ENCODE assay signal across 10 mouse cellular contexts in genomic region chr6:29659964-29660363, GRCm38 (mm10).
"Had no signal": no experiment of that assay in that cellular context is flagged by ENCODE, and none has a peak within 500 bp of the region (broad histone marks: within the 10 kb centered on the region; RNA-seq: fewer than 3 reads in every experiment).

No protein-coding gene starts in this region.

- H3K27me3 ChIP-seq: limb, embryonic 12.5 days; lung, embryonic 15.5 days; midbrain, embryonic 12.5 days; neural tube, embryonic 13.5 days had no signal

- H3K4me1 ChIP-seq: limb, embryonic 12.5 days; lung, embryonic 15.5 days; midbrain, embryonic 12.5 days; neural tube, embryonic 13.5 days had no signal

- ATAC-seq: midbrain, embryonic 16.5 days had no signal

- H3K9ac ChIP-seq: limb, embryonic 12.5 days; liver, embryonic 14.5 days; lung, embryonic 15.5 days; midbrain, embryonic 12.5 days; neural tube, embryonic 13.5 days had no signal

- H3K4me3 ChIP-seq: layer of hippocampus, adult 2 months; limb, embryonic 12.5 days; lung, embryonic 15.5 days; midbrain, embryonic 12.5 days; neural tube, embryonic 13.5 days had no signal

- H3K36me3 ChIP-seq: limb, embryonic 12.5 days; lung, embryonic 15.5 days; midbrain, embryonic 12.5 days; neural tube, embryonic 13.5 days had no signal

- H3K9me3 ChIP-seq: limb, embryonic 12.5 days; lung, embryonic 15.5 days; midbrain, embryonic 12.5 days; neural tube, embryonic 13.5 days had no signal

- DNase-seq: lung, postnatal 14 days; right cerebral cortex, postnatal 14 days; thymus, postnatal 36 days had no signal

- H3K4me2 ChIP-seq: limb, embryonic 12.5 days; lung, embryonic 15.5 days; midbrain, embryonic 12.5 days; neural tube, embryonic 13.5 days had no signal

- H3K27ac ChIP-seq: layer of hippocampus, adult 2 months; limb, embryonic 12.5 days; liver, embryonic 14.5 days; lung, embryonic 15.5 days; midbrain, embryonic 12.5 days; neural tube, embryonic 13.5 days had no signal
